Mouse (Mus musculus) lung, adult 2 months (tissue): ENCODE results near the gene Plxnd1.

Experiments used
- CTCF ChIP-seq: fragments of 200-500 bp; IDR thresholded peaks from 2 replicates; pipeline ENCODE4 v1.5.1; 2011; ENCODE audit warnings: mild to moderate bottlenecking, low read length, control low read depth; ENCODE audit not compliant: insufficient read depth
- POLR2A ChIP-seq: fragments of 200-500 bp; IDR thresholded peaks from 2 replicates; pipeline ENCODE4 v1.6.1; 2011; ENCODE audit warnings: low read depth, mild to moderate bottlenecking, control low read depth, low read length, borderline replicate concordance; ENCODE audit errors: extremely low read depth

- no peak for TF ChIP-seq CTCF
- no peak for TF ChIP-seq POLR2A
Observed at GRCm38 (mm10) chr6:115954506-115955074, 40.2 kb downstream of the Plxnd1 start.
